Mouse (Mus musculus) left cerebral cortex, postnatal 25 days (tissue): Measurements from ENCODE around the gene Rpl27a. TPM values are rescaled to one million over a fixed set of nuclear protein-coding genes. Genes with fewer than 3 reads are reported as not detected.

Source experiments
- DNase-seq, 2 experiments: peaks; one replicate each; pipeline ENCODE4 v3.0.0; 2022; ENCODE audit warnings: low spot score in 2 of 2, mixed read lengths in 1 of 2
- intact Hi-C: fragments of 180-260 bp; cut with DNase I; formaldehyde crosslinking; loops from one replicate; pipeline ENCODE4 v1.15.1; 2025
- total RNA-seq, 2 experiments: library from RNA; stranded (reverse); gene quantifications; 2 replicates each; pipeline ENCODE4 v1.2.3; 2021

Gene Rpl27a
- total RNA-seq, 2 experiments from 2014 or later, result 122 to 132 TPM

DNA sequence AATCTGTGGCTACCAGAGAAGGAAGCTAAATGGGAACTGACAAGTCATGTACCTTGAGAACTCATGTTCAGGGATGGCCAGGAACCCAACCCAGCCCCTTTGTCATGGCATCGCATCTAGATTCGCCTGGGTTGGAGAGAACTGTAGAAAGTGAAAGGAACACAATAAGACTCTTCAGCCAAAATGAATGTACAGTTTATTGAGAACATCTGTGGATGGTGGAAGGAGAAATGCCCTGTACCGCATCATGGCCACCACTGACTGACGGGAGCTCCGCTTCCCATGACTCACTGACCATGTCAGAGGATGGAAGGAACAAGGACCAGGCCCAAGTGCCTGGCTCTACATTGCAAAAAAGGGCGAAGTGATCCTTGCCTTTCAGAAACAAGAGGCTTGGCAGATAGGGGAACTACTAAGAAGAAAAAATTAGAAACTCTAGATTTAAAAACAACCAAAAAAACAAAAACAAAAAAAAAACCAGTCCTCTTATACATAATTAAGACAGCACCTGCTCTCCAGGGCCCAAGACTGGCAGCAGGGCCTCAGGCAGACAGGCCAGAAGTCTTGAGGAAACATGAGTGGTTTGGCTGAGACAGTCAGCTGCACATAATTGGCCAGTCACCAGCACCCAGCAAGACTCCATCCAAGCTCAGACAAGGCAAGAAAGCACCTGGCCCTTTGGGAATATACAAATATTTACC lies 4.9 kb downstream of the Rpl27a start:
- no peak for DNase-seq
- intact Hi-C loops, result no loop called here

DNA sequence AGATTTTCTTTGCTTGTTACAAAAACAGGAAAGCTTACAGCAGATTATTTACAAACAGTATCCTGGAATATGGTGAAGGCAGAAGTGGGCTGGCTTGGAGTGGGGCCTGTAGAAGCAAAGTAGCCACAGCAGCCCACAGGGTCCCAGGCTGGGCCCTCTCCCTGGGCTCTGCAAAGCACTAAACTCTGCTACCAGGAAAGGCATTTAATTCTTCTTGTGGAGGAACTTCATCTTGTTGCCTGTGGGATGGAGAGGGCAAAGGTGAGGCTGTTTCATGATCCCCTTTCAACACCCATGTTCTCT lies 5.4 kb downstream of the Rpl27a start:
- no peak for DNase-seq
- intact Hi-C loops, result no loop called here

DNA sequence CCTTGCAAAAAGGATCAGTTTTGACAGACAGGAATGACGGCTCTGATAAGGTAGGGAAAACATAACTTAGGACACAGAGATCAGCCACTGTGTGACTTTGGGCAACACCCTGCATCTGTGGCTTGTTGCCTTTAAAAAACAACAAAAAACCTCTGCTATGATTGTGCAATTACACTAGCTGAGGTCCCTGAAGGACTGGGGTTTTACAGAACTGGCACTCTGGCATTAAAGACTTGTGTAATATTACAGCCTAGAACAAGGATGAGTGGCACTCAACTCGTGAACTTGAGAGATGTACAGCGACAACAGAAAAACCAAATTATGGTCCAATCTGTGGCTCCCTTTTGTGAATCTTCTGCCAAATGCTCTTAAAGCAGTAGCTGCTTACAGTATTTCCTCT lies 5.8 kb downstream of the Rpl27a start:
- intact Hi-C loops, result no loop called here
- no peak for DNase-seq

DNA sequence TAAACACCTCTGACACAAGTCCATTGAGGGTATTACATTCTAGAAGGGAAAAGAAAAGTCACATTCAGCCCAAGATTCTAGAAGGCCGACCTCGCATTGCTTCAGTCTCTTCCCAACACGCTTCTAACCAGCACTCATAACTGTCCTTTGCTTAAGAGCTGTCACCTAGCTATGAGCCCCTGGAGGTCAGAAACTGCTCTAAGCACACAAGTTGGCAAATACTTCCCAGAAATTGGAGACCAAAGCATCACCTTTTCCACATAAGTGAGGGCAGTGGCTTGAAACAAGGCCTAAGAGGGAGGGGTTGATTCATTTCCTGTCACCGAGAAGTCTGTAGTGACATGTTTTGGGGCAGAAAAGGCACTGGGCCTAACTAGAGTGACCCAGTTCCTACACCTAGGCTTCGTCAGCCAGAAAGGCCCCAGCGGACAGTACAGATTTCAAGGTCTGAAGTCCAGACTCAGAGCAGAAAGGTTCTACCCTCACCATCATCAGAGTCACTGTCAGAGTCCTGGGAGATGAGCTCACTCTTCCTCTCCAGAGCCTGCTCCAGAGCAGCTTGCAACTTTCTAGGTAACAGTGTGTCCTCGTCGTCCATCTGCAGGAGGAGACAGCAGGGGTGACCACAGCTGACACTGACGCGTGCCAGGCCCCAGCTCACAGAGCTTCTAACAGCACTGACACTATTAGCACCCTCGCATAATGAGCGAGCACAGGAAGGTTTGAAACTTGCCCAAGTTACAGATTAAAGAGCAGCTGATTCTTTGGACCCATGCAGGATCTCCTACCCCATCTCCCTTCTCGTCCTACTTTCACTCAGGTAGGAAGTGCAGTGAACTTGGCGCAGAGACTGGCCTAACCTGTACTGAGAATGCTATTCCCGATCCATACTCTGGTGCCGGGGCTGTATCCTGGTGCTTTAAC lies 7.1 kb downstream of the Rpl27a start:
- intact Hi-C loops, result no loop called here
- no peak for DNase-seq

DNA sequence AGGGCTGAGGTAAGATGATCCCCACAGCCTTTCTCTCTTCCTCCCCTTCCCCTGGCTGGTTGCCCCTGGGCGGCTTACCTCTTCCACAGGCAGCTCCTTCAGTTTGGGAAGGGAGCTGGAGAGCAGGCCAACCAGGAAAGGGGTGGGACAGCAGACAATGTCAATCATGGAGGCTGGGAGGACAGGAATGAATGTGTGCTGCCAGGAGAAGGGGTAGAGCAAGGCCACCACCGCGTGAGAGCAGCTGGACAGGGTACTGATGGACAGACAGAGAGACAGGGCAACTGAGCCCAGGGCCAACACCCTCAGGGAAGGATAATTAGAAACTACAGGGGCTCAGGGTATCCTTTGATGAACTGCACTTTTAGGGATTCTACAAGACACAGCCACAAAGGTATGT lies 8.6 kb downstream of the Rpl27a start:
- DNase-seq, result no peak
- intact Hi-C loops, result no loop called here

DNA sequence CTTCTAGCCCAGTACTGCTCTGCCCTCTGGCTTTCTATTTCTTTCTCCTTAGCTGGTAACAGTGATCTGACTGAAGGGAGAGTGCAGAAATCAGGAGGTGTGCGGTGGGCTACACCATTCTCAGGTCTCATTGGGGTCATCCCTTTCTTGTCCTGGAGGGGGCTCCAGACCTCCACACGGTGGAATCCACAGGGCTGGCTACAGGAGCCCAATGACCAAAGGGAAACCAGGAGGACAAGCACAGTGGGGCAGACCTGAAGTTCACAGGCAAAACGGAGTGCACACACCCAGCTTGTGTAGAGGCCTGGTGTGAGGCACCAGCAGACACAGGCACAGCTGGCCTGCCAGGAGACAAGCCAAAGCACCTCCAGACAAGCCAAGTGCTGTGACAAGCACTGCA lies 9.4 kb downstream of the Rpl27a start:
- intact Hi-C loops, result loop anchor here (2.0 kb wide), 2 partner anchors 90 to 190 kb away; no protein-coding TSS in a partner anchor
- DNase-seq, result peak in 1 of 2 experiments; percentile 39

DNA sequence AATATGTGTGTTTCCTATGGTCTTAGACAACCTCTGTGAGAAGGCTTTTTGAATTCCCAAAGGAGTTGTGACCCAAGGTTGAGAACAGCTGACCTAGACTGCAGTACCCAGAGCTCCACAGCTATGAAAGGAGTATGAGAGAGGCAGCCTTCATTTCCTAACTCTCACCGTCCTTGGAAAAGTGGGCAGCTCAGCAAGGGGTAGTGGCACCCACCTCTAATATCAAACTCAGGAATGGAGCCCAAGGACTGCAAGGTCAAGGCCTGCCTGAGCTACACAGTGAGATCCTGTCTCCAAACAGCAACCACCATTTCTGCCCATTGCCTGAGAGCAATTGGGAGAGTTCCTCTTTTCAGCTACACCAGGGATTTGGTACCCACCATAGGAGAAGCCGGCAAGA lies 10.8 kb downstream of the Rpl27a start:
- intact Hi-C loops, result loop anchor here (2.0 kb wide), 2 partner anchors 89 to 189 kb away; no protein-coding TSS in a partner anchor
- no peak for DNase-seq

DNA sequence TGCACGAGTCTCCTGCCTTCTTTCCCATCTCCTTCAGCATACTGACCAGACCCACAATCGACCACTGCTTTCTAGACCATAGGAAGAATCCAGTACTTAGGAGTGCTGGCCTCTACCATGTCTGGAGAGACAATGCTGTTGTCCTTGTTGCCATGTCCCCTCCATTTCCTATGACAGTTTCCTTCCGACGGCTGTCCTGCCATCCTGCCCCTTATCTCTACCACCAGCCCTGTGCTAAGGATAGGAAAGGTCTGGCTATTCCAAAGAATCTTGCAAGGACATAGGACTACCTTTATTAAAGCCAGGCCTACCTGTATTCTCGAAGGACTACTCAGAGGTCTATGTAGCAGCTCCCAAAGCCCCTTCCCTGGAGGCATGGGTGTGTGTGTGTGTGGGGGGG lies 12.6 kb downstream of the Rpl27a start:
- intact Hi-C loops, result no loop called here
- DNase-seq, result peak in 1 of 2 experiments; percentile 0

DNA sequence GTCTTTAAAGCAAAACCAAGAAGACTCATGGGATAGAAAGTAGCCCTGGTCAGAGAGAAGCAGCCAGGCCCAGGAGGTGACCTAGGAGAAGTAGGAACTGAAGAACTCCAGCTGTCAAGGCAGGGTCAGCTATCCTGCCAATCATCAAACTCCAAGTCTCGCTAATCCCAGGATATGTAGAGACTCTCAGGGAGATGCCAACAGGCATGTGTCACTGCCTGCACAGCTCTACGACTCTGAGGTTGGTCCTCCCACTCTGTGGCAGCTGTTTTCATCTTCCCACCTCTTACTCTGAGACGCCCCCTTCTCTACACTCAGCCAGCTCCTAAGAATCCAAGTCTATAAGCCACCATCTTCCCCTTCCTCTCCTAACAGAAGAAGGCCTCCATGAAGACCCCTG lies 13.7 kb downstream of the Rpl27a start:
- peak in 1 of 2 experiments; percentile 67 for DNase-seq
- intact Hi-C loops, result no loop called here

DNA sequence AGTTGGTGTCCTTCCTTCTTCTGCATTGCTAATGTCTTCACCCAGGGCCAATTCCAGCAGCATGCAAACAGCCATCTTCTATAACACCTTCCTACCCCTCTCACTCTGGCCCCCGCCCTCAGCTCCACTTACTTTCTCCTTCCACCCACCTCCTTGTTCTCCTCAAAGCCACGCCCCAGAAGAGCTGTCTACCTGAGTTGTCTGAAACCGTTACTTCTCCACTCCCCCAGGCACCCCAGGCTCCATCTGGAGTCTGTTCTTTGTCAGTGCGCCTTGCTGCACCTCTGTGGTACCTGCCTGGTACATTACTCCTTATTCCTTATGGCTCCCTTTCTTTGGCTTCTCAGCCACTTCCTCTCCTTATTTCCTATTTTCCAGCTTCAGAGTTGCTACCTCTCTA lies 14.2 kb downstream of the Rpl27a start:
- intact Hi-C loops, result no loop called here
- DNase-seq, result no peak

DNA sequence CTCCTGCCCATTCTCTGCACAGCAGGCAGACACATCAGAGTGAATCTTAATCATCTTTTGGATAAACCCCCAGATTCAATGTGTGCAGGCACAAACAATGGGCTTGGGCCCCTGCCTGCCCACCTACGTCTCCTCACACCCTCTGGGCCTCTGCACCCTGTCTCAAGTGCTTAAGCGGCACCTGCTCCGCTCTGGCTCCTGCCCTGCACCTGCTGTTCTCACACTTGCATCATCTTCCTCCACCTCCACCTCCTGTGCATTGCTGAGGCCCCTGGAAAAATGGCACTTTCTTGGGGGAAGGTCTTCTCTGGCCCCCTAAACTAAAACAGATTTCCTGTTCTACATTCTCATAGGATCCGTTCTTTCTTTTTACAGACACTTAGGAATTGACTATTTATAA lies 14.9 kb downstream of the Rpl27a start:
- peak in 1 of 2 experiments; percentile 36 for DNase-seq
- intact Hi-C loops, result no loop called here

DNA sequence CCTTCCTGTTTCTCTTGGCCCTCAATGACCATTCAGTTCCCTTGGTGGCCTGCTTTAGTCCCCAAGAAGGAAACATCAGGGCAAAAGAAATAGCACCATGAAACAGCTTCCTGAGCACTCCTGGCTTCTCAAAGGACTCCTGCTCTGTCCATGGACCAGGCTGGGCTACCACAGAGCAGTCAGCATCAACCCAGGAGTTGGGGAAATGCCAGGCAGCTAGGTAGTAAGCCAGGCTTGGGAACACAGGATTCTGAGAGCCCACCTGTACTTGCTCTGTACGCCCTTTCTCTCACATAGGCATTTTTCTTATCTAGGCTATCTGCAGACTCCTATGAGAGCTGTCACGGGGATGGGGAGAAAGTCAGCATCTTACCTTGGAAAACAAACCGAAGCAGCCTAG lies 16.0 kb downstream of the Rpl27a start:
- DNase-seq, result no peak
- intact Hi-C loops, result no loop called here

DNA sequence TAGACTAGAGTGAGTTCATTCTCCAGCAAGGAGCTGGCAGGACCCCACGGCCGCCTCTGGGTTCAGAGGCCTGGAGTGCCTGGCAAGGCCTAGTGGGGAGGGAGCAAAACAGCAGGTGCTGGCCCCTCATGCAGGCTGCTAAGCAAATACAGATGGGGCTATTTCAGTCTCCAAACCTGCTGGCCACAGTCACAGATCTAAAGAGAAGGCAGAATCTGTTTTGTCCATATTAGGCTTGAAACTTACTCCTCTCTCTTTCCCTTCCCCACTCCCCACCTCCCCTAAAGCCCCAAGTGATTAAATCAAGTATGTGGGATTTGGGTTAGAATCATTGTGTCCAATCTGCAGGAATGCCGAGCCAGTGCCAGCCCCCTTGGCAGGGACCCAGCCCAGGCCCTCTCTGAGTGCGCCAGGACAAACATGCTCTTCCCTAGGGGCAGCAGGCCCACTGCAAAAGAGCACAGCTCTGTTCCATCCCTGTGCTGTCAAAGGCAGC lies 17.6 kb downstream of the Rpl27a start:
- intact Hi-C loops, result no loop called here
- peak in 1 of 2 experiments; percentile 45 for DNase-seq

DNA sequence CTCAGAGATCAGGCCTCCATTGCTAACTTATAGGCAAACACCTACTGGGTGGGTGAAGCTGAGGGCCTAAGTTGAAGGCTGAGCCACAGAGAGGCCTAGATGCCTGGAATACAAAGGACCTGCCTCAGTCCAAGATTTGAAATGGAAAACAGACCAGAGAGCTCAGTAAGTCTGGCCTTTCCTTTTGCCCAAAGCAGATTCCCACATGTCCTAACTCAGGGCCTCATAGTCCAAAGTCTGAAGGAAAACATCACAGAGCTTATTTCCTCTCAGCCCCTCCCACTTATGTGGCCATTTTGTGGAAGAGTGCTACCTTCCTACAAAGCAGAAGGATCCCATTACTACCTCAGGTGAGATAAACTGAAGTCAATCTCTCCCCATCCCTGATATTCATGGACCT lies 22.0 kb downstream of the Rpl27a start:
- DNase-seq, result no peak
- intact Hi-C loops, result no loop called here

DNA sequence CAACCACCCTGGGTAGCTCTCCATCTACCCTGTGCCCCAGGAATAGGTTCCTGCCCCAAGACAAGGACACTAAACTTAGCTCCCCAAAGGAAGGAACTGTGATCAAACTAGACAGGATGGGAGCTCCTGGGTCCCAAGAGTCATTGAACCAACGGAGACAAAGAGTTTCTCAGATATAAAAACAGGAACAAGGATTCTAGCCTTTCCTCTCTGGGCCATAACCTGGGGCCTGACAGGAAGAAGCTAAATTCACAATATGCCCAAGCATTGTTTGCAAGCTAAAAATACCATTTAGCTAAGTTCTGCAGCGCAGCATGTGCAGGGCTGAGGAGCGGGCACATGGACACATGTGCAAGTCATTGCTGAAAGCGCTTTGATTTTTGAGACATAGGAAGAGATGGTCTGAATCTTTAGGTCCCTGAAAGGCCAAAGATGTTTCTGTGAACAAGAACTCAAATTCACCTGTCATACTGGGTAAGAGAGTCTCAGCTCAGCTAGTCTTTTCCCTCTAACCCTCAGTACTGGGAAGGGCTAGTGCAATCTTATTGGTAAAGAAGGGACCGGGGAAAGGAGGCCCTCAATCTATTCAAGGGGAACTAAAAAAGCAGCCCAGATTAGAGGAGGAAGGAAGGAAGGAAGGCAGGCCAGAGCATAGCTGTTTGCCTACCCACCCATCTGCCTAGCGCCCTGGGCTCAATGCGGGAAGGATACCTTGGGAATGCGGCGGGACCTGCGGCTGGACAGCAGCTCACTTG lies 22.8 kb downstream of the Rpl27a start:
- intact Hi-C loops, result no loop called here
- DNase-seq, result no peak

DNA sequence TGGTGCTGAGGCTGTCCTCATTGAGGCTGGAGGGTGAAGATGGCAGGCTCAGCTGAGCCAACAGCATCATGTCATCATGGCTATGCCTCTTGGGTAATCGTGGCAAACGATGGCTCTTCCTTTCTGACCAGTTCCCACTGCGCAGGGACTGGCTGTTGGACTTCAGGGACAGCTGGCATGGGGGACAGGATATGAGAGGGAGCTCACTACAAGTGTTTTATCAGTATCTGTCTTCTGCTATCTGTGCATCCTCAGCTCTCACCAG lies 23.3 kb downstream of the Rpl27a start:
- intact Hi-C loops, result no loop called here
- no peak for DNase-seq

DNA sequence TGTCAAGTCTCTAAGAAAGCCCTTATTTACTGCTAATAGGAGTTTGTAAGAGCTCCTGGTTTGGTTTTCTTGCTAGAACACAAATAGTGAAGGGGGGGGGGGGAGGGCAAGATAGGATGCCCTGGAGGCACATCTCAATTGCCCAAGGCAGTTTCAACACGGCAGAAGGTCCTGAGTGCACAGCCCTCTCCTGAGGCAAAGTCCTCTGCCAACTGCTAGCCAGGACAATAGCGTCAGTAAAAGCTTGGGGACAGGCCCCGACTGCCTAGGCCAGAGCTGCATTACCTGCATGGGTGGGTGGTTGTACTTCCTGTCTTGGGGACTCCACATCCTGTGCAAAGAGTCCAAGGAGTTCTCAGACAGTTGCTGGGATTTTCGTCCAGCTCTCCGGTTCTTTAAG lies 25.8 kb downstream of the Rpl27a start:
- intact Hi-C loops, result loop anchor here (5.0 kb wide), 1 partner anchor 73 kb away; no protein-coding TSS in a partner anchor
- no peak for DNase-seq

DNA sequence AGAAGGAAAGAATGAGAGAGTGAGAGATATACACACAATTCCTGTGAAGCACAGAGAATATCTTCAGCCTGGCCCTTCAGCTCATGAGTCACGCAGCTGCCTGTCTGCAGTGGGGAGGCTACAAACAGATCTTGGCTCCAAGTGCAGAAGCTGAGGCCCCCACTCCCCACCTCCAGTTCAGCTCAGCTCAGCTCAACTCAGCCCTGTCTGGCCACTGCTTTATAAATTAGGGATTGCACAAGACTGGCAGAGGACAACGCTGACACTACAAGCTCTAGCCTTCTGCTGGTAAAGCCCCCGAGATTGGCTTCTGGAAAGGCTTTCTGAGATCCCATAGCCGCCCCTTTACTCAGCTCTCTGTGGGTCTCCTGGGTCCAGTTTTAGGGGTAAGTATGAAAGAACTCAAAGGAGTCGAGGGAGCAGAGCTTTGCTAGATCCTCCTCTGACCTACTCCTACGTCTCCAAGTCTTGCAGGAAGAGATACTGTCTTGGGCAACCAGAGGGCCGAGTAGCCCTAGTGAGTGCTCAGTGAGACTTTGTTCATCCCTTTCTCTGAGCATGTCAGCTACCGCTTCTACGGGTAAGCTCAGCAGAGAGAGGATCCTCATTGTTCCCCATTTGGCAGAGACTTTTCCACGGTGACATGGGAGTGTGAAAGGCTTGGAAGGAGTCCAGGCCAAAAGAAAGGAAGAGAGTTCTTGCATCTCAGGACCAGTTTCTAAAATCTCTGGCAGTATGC lies 26.5 kb downstream of the Rpl27a start:
- peak in 1 of 2 experiments; percentile 48 for DNase-seq
- intact Hi-C loops, result loop anchor here (5.0 kb wide), 1 partner anchor 72 kb away; no protein-coding TSS in a partner anchor

DNA sequence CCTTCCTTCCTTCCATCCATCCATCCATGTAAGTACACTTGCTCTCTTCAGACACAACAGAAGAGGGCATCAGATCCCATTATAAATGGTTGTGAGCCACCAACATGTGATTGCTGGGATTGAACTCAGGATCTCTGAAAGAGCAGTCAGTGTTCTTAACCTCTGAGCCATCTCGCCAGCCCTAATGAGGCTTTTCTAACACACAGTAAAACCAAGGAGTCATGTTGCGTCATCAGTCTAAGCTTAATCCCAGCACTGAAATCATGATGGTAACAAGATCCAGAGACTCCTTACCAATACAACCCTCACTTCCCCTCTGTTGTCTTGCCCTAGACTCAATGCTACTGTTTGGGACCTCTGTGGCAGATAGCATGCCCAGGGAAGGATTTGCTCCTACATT lies 27.2 kb downstream of the Rpl27a start:
- intact Hi-C loops, result loop anchor here (5.0 kb wide), 1 partner anchor 71 kb away; no protein-coding TSS in a partner anchor
- no peak for DNase-seq
